Mouse (Mus musculus): ENCODE results near the gene Pygm.

GRCm38 (mm10) chr19:6361291-6361690 is 22.9 kb upstream of the Pygm start:
- TF ChIP-seq CTCF (IDR thresholded peaks at IDR 0.05; ENCODE audit: low read depth) (no peak), EP300 (IDR thresholded peaks at IDR 0.05; ENCODE audit: low read depth) (no peak)
